Mouse (Mus musculus): ENCODE measurements around the gene Sema6b.
"Not testable (repeated sequence)": the region's sequence is repeated elsewhere in the genome, so short reads cannot be mapped to it uniquely, and the experiment has no call there.

Sema6b gene

DNA sequence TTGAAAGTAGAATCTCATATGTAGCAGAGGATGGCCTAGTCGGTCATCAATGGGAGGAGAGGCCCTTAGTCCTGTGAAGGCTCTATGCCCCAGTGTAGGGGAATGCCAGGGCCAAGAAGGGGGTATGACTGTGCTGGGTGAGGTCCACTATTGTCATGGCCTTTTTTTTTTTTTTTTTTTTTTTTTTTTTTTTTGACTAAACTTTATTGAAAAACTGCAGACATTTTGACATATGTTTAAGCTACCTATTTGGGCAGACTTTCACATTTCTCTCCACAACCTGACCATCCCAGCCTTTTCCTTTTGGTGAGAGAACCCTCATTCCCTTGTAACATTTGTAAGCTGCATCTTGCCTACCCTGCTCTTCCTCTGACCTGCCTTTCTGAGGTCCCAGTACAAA lies 47.8 kb downstream of the Sema6b start:
- no peak for DNase-seq (ENCODE audit: low spot score in 2 of 2)

DNA sequence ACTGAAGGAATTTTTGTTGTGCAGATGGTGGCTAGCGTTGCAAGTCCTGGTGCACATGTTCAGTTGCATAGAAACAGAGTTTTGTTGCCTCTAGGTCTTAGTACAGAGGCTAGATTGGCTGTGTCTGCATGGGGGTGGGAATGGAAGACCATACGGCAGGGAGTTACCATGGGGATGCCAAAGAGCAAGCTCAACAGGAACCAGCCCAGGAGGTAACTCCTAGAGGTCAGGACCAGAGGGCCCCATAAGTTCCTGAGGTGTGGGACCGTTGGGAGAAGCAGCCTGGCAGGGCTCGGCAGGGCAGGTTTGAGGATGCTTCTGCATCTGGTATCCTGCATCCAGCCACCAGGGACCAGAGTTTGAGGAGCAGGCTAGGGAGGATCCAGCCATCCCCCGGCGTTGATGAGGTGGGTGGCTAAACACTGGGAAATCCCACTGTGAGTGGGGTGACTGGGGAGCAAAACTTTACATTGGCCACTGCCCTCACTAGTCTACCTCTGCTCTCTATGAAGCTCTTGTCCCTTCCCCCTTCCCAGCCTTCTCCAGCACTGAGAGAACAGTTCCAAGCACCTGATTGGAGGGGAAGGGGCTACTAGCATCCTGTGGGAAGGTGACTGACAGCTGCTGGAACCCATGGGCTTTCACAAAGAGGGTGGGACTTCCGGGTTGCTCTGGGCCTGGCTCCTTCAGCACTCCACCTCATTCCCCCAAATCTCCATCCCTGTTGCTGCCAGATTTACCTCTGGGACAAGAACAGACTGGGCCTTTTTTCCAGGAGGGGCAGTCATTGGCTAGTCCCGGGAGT lies 59.2 kb downstream of the Sema6b start:
- DNase-seq (ENCODE audit: low spot score in 2 of 2) = peak; percentile 42 to 46

GRCm38 (mm10) chr17:56079921-56080320 lies 60.2 kb downstream of the Sema6b start:
- no peak for DNase-seq (ENCODE audit: low spot score in 2 of 2)

DNA sequence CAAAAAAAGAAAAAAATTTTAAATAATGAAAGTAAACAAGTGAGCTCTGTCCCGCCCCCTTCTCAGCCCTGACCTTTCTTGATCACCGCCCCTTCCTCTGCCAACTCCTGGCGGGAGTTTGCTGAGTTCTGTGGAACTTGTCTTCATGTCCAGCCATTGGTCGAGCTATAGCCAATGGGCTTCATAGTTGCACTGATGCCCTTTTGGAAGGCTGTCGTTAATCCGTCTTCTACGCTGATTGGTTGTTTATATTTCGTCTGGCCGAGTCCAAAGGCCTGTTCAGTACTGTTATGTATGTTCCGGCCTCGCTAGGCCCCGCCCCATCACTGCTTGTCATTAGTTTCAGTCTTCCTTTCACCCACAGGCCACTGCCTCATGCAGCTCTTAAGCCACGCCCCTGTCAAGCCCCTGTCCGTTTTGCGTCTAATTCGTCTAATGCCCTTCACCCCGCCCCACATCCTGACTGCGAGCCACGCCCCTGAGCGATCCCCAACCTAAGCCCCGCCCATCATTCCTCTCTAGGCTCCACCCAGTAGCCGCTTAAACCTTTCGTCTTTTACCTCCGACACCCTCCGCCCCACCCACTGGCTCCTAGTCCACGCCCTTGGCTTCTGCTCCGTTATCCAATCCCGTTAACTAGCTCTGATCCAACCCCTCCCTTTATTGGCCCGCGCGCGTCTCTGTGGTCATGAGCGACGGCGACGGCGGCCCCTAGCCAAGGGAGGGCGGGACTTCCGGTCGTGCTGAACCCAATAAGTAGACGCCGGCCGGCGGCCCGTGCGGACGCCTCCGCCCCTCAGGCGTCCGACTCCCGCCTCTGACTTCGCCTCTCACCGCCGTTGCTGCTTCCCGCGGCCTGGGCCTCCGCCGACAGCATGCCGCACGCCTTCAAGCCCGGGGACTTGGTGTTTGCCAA lies 61.0 kb downstream of the Sema6b start, which contains the start of gene Hdgfl2:
Gene Hdgfl2 (plus strand): TSS at position 755 of the 916 bp plus-strand sequence.
- DNase-seq (ENCODE audit: low spot score in 2 of 2) = peak; percentile 99

GRCm38 (mm10) chr17:56078361-56078760 lies 61.8 kb downstream of the Sema6b start:
- DNase-seq (ENCODE audit: low spot score in 2 of 2) = not testable (repeated sequence)

DNA sequence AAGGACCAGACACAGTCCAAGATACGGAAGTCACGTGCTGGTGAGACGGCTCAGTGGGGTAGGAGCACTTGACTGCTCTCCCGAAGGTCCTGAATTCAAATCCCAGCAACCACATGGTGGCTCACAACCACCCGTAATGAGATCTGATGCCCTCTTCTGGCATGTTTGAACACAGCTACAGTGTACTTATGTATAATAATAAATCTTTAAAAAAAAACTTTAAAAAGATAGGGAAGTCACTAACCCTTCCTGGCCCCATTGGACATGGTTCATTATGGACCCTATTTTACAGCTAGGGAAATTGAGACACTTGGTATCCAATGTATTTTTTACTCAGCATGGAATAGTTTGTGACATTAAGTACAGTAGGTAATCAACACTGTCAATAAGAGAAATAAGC lies 62.6 kb downstream of the Sema6b start:
- DNase-seq (ENCODE audit: low spot score in 2 of 2) = no peak

GRCm38 (mm10) chr17:56074827-56075208 lies 65.3 kb downstream of the Sema6b start, which contains the start of gene Ubxn6:
Gene Ubxn6 (minus strand): TSS chr17:56075028.
- DNase-seq (ENCODE audit: low spot score in 2 of 2) = peak; percentile 96 to 98

GRCm38 (mm10) chr17:56074097-56074826 lies 65.9 kb downstream of the Sema6b start:
- peak; percentile 62 to 63 for DNase-seq (ENCODE audit: low spot score in 2 of 2)

All from frontal cortex, postnatal 36 days (tissue).